Mouse (Mus musculus): Measurements from ENCODE around the gene Rnf130. TPM values are rescaled to one million over a fixed set of nuclear protein-coding genes. Genes with fewer than 3 reads are reported as not detected.

The Rnf130 gene
- polyA plus RNA-seq, 1 experiment from 2014 or later, result 77.5 TPM

- Histone ChIP-seq H3K36me3 (ENCODE audit: insufficient read depth, low read length) (0 out of 2 replicates have a peak, but pooled peaks cover 4% of the 10 kb centered on the region), H3K4me1 (ENCODE audit: insufficient read depth, low read depth, low read length) (no peaks in the 10 kb centered on the region), H3K4me2 (replicated peaks; ENCODE audit: low read depth, low read length) (no peak overlapping the region), H3K9me3 (ENCODE audit: low read length) (no peaks in the 10 kb centered on the region), H3K4me3 (ENCODE audit: low read depth, low read length) (no peak overlapping the region), H3K9ac (replicated peaks; ENCODE audit: low read depth) (no peak overlapping the region), H3K27ac (ENCODE audit: low read length) (no peak overlapping the region), H3K27me3 (replicated peaks; ENCODE audit: insufficient read depth, low read length) (no peaks in the 10 kb centered on the region)
- ATAC-seq (no peak), DNase-seq (ENCODE audit: low spot score) (no peak)
- 42% methylated on average over 7 of the region's 7 CpGs for WGBS
- no peak for TF ChIP-seq CTCF (IDR thresholded peaks at IDR 0.05)
- no peak for TF ChIP-seq EP300 (IDR thresholded peaks at IDR 0.05)
These were observed 37.0 kb downstream of the Rnf130 start for GRCm38 (mm10) chr11:50062116-50062515.

DNA sequence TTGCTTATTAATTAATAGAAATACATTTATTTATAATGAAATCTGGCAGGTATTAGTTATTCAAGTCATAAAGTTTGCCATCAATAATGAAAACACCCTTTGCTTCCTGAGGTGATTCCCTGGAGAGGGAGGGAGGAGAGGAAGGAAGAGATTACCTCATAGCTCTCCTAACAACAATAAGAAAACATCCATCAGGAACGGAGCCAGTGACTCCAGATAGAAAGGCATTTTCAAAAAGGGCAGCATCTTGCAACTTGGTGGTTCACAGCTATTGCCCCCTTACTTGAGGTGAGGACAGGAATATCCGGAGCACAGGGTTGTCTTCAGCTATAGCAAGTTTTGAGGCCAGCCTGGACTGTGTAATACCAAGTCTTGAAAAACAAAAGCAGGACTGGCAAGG, 40.9 kb downstream of the Rnf130 start:
- DNase-seq (ENCODE audit: low spot score) (no peak), ATAC-seq (no peak)
- no peak overlapping the region for H3K4me3 ChIP-seq (ENCODE audit: low read depth, low read length)
- H3K27me3 ChIP-seq (replicated peaks; ENCODE audit: insufficient read depth, low read length), result no peaks in the 10 kb centered on the region
- H3K4me1 ChIP-seq (ENCODE audit: insufficient read depth, low read depth, low read length), result no peaks in the 10 kb centered on the region
- no peak overlapping the region for H3K4me2 ChIP-seq (replicated peaks; ENCODE audit: low read depth, low read length)
- no peaks in the 10 kb centered on the region for H3K9me3 ChIP-seq (ENCODE audit: low read length)
- no peak overlapping the region for H3K9ac ChIP-seq (replicated peaks; ENCODE audit: low read depth)
- TF ChIP-seq CTCF (IDR thresholded peaks at IDR 0.05), result no peak
- no peak for TF ChIP-seq EP300 (IDR thresholded peaks at IDR 0.05)
- no peak overlapping the region for H3K27ac ChIP-seq (ENCODE audit: low read length)
- WGBS, result 58% methylated on average over 2 of the region's 2 CpGs
- no peaks in the 10 kb centered on the region for H3K36me3 ChIP-seq (ENCODE audit: insufficient read depth, low read length)

DNA sequence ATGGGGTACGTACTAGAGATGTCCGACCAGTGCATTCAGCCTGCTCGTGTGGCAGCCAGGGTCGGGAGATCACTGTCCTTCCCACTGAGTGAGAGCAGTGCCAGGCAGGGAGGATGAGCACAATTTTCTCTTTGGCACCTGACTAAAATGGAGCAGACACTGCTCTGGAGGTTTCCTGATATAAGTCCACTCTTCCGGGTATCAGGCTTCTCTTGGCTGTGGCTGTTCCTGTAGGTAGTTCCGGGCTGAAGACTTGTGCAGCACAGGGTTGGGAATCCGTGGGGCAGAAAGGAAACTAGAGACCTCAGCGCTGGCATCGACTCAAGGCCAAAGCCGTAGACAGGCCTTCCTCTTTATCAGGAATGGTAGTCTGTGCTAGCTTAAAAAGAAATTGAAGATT, 48.7 kb downstream of the Rnf130 start:
- Histone ChIP-seq H3K27ac (ENCODE audit: low read length) (no peak overlapping the region), H3K27me3 (replicated peaks; ENCODE audit: insufficient read depth, low read length) (no peaks in the 10 kb centered on the region), H3K9ac (replicated peaks; ENCODE audit: low read depth) (no peak overlapping the region), H3K36me3 (ENCODE audit: insufficient read depth, low read length) (no peaks in the 10 kb centered on the region), H3K9me3 (ENCODE audit: low read length) (no peaks in the 10 kb centered on the region), H3K4me3 (ENCODE audit: low read depth, low read length) (no peak overlapping the region), H3K4me2 (replicated peaks; ENCODE audit: low read depth, low read length) (no peak overlapping the region), H3K4me1 (ENCODE audit: insufficient read depth, low read depth, low read length) (no peaks in the 10 kb centered on the region)
- TF ChIP-seq EP300 (IDR thresholded peaks at IDR 0.05), result no peak
- TF ChIP-seq CTCF (IDR thresholded peaks at IDR 0.05), result no peak
- DNase-seq (ENCODE audit: low spot score) (no peak), ATAC-seq (no peak)
- WGBS, result 80% methylated on average over 10 of the region's 10 CpGs

DNA sequence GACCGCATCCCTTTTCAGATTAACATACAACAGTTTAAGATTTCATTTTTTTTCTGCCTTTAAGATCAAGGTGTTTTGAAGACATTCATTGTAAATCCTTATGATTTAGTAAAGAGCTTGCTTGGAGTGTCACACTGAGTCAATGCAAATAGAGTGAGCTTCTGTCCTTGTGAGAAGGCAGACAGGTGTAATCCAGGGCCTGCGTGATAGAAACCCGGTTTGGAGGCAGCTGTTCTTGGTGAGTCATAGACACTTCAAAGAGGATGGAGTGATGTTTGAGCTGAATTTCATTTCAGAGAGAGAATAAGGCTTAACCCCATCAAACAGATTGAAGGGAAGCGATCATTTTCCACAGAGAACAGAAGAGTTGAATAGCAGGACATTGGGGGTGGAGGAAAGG, 51.6 kb downstream of the Rnf130 start:
- H3K27me3 ChIP-seq (replicated peaks; ENCODE audit: insufficient read depth, low read length), result no peaks in the 10 kb centered on the region
- no peak overlapping the region for H3K27ac ChIP-seq (ENCODE audit: low read length)
- no peaks in the 10 kb centered on the region for H3K4me1 ChIP-seq (ENCODE audit: insufficient read depth, low read depth, low read length)
- H3K36me3 ChIP-seq (ENCODE audit: insufficient read depth, low read length), result no peaks in the 10 kb centered on the region
- DNase-seq (ENCODE audit: low spot score) (no peak), ATAC-seq (no peak)
- H3K4me3 ChIP-seq (ENCODE audit: low read depth, low read length), result no peak overlapping the region
- H3K9me3 ChIP-seq (ENCODE audit: low read length), result no peaks in the 10 kb centered on the region
- no peak for TF ChIP-seq CTCF (IDR thresholded peaks at IDR 0.05)
- TF ChIP-seq EP300 (IDR thresholded peaks at IDR 0.05), result no peak
- WGBS, result 80% methylated on average over 4 of the region's 4 CpGs
- H3K9ac ChIP-seq (replicated peaks; ENCODE audit: low read depth), result no peak overlapping the region
- H3K4me2 ChIP-seq (replicated peaks; ENCODE audit: low read depth, low read length), result no peak overlapping the region

- TF ChIP-seq CTCF (IDR thresholded peaks at IDR 0.05) (no peak), EP300 (IDR thresholded peaks at IDR 0.05) (no peak)
These were observed 56.4 kb downstream of the Rnf130 start for GRCm38 (mm10) chr11:50081365-50082190.

DNA sequence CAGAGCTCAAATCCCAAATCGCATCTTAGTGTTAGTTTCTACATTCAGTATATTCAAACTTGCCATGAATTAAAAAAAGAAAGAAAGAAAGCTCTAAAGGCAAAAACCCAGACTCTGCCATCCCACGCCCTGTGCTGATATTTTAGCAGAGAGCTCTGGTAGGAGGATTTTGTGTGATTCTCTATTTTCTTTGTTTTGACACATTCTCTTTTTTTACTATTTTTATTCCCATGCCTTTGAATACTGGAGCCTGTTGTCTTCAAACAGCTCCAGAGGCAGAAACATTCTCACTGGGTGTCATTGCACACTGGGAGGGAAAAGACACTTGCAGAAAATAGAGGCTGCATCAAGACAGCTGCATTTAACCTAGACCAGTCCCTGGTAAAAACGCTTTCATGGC, 61.1 kb downstream of the Rnf130 start:
- no peak for ATAC-seq
- 93% methylated on average over 3 of the region's 3 CpGs for WGBS
- H3K4me2 ChIP-seq (replicated peaks; ENCODE audit: low read depth, low read length), result no peak overlapping the region
- H3K4me3 ChIP-seq (ENCODE audit: low read depth, low read length), result no peak overlapping the region
- no peaks in the 10 kb centered on the region for H3K9me3 ChIP-seq (ENCODE audit: low read length)
- no peaks in the 10 kb centered on the region for H3K4me1 ChIP-seq (ENCODE audit: insufficient read depth, low read depth, low read length)
- H3K36me3 ChIP-seq (ENCODE audit: insufficient read depth, low read length), result no peaks in the 10 kb centered on the region
- no peaks in the 10 kb centered on the region for H3K27me3 ChIP-seq (replicated peaks; ENCODE audit: insufficient read depth, low read length)
- DNase-seq (ENCODE audit: low spot score), result no peak
- H3K9ac ChIP-seq (replicated peaks; ENCODE audit: low read depth), result no peak overlapping the region
- no peak overlapping the region for H3K27ac ChIP-seq (ENCODE audit: low read length)
- TF ChIP-seq CTCF (IDR thresholded peaks at IDR 0.05) (no peak), EP300 (IDR thresholded peaks at IDR 0.05) (no peak)

More at GRCm38 (mm10) chr11:50081365-50082190, 56.4 kb downstream of the Rnf130 start:
- H3K4me3 ChIP-seq (ENCODE audit: low read depth, low read length), result no peak overlapping the region
- H3K4me1 ChIP-seq (ENCODE audit: insufficient read depth, low read depth, low read length), result no peaks in the 10 kb centered on the region
- DNase-seq (ENCODE audit: low spot score) (no peak), ATAC-seq (no peak)
- H3K27ac ChIP-seq (ENCODE audit: low read length), result no peak overlapping the region
- H3K36me3 ChIP-seq (ENCODE audit: insufficient read depth, low read length), result no peaks in the 10 kb centered on the region
- no peaks in the 10 kb centered on the region for H3K9me3 ChIP-seq (ENCODE audit: low read length)
- 85% methylated on average over 5 of the region's 5 CpGs for WGBS
- H3K4me2 ChIP-seq (replicated peaks; ENCODE audit: low read depth, low read length), result no peak overlapping the region
- no peaks in the 10 kb centered on the region for H3K27me3 ChIP-seq (replicated peaks; ENCODE audit: insufficient read depth, low read length)
- H3K9ac ChIP-seq (replicated peaks; ENCODE audit: low read depth), result no peak overlapping the region

All from lung, postnatal 0 days (tissue).